Mouse (Mus musculus) megakaryocyte, embryonic 14.5 days (primary cell): ENCODE measurements around the gene Sh3bgrl2.

Source experiments
- FLI1 ChIP-seq: IDR thresholded peaks from 2 replicates; pipeline ENCODE4 v1.6.1; 2012; ENCODE audit warnings: low read length, inconsistent platforms, mixed read lengths
- GATA1 ChIP-seq: IDR thresholded peaks from 3 replicates; pipeline ENCODE4 v1.6.1; 2012; ENCODE audit warnings: mixed read lengths, low read length, inconsistent platforms, borderline replicate concordance

GRCm38 (mm10) chr9:83547830-83548689 is at the start of gene Sh3bgrl2:
- no peak for TF ChIP-seq GATA1
- TF ChIP-seq FLI1: no peak
